Mouse (Mus musculus): Measurements from ENCODE around the gene Dapl1.

The Dapl1 gene

GRCm38 (mm10) chr2:59474336-59474735 lies 10.1 kb upstream of the Dapl1 start:
- no peak for DNase-seq

- DNase-seq, result no peak
Measured at GRCm38 (mm10) chr2:59485080-59485479, 627 bp downstream of the Dapl1 start.

GRCm38 (mm10) chr2:59485657-59486056 lies 1.2 kb downstream of the Dapl1 start:
- no peak for DNase-seq

- DNase-seq, result no peak
Measured at GRCm38 (mm10) chr2:59486196-59486845, 1.9 kb downstream of the Dapl1 start.

GRCm38 (mm10) chr2:59488235-59488634 lies 3.8 kb downstream of the Dapl1 start:
- no peak for DNase-seq

GRCm38 (mm10) chr2:59490353-59490752 lies 5.9 kb downstream of the Dapl1 start:
- DNase-seq, result peak in 1 of 2 experiments; percentile 41

- DNase-seq, result no peak
Measured at GRCm38 (mm10) chr2:59493445-59494085, 9.1 kb downstream of the Dapl1 start.

GRCm38 (mm10) chr2:59499146-59499545 lies 14.7 kb downstream of the Dapl1 start:
- DNase-seq, result no peak

- no peak for DNase-seq
Measured at GRCm38 (mm10) chr2:59499717-59500116, 15.3 kb downstream of the Dapl1 start.

GRCm38 (mm10) chr2:59509061-59509460 lies 24.6 kb downstream of the Dapl1 start:
- DNase-seq, result no peak

- DNase-seq, result peak; percentile 88 to 89
Measured at GRCm38 (mm10) chr2:59510416-59510815, 26.0 kb downstream of the Dapl1 start.

- DNase-seq, result peak; percentile 38 to 47
Measured at GRCm38 (mm10) chr2:59510882-59511281, 26.4 kb downstream of the Dapl1 start.

- no peak for DNase-seq
Measured at GRCm38 (mm10) chr2:59520663-59521062, 36.2 kb downstream of the Dapl1 start.

- DNase-seq, result peak; percentile 84 to 92
Measured at GRCm38 (mm10) chr2:59522079-59522684, 37.7 kb downstream of the Dapl1 start.

- no peak for DNase-seq
Measured at GRCm38 (mm10) chr2:59523526-59523925, 39.1 kb downstream of the Dapl1 start.

GRCm38 (mm10) chr2:59526893-59527292 lies 42.4 kb downstream of the Dapl1 start:
- DNase-seq, result no peak

GRCm38 (mm10) chr2:59529574-59530080 lies 45.2 kb downstream of the Dapl1 start:
- no peak for DNase-seq

GRCm38 (mm10) chr2:59530811-59531210 lies 46.4 kb downstream of the Dapl1 start:
- DNase-seq, result no peak

- no peak for DNase-seq
Measured at GRCm38 (mm10) chr2:59532999-59533398, 48.5 kb downstream of the Dapl1 start.

GRCm38 (mm10) chr2:59533504-59533903 lies 49.1 kb downstream of the Dapl1 start:
- DNase-seq, result peak; percentile 43 to 58

GRCm38 (mm10) chr2:59533971-59534748 lies 49.7 kb downstream of the Dapl1 start:
- DNase-seq, result no peak

- no peak for DNase-seq
Measured at GRCm38 (mm10) chr2:59536958-59537357, 52.5 kb downstream of the Dapl1 start.

- DNase-seq, result no peak
Measured at GRCm38 (mm10) chr2:59538031-59538430, 53.6 kb downstream of the Dapl1 start.
